Mouse (Mus musculus) heart, postnatal 0 days (tissue): ENCODE data around the gene Tbc1d13. TPM values are rescaled to one million over a fixed set of nuclear protein-coding genes. Genes with fewer than 3 reads are reported as not detected.

Experiments used
- ATAC-seq: fragments of 200-750 bp; cut with Nextera tagmentation; 2 replicates; pipeline ENCODE4 v1.8.0; 2017; ENCODE audit warnings: low read depth, moderate number of reproducible peaks, moderate library complexity; ENCODE audit not compliant: insufficient read depth
- DNase-seq: peaks from one replicate; pipeline ENCODE4 v3.0.0-alpha.2; 2016; ENCODE audit warnings: low spot score
- H3K27ac ChIP-seq: fragments of 300-500 bp; sonication (generic); 2 replicates; pipeline ENCODE4 v1.5.1; 2014; ENCODE audit warnings: low read depth, mild to moderate bottlenecking
- H3K27me3 ChIP-seq: fragments of 300-500 bp; sonication (generic); 2 replicates; pipeline ENCODE4 v1.6.1; 2014; ENCODE audit warnings: low read length, mixed read lengths; ENCODE audit not compliant: control insufficient read depth, insufficient read depth
- H3K36me3 ChIP-seq: fragments of 300-500 bp; sonication (generic); replicated peaks from 2 replicates; pipeline ENCODE4 v1.6.1; 2014; ENCODE audit warnings: low read length, mixed read lengths; ENCODE audit not compliant: control insufficient read depth, insufficient read depth
- H3K4me1 ChIP-seq: fragments of 300-500 bp; sonication (generic); 2 replicates; pipeline ENCODE4 v1.6.1; 2014; ENCODE audit warnings: antibody characterized with exemption; ENCODE audit not compliant: control insufficient read depth, insufficient read depth
- H3K4me2 ChIP-seq: fragments of 300-500 bp; sonication (generic); 2 replicates; pipeline ENCODE4 v1.6.1; 2014; ENCODE audit warnings: low read depth, mild to moderate bottlenecking, low read length, moderate library complexity
- H3K4me3 ChIP-seq: fragments of 300-500 bp; sonication (generic); 2 replicates; pipeline ENCODE4 v1.5.1; 2014; ENCODE audit warnings: low read depth, low read length
- H3K9ac ChIP-seq: fragments of 300-500 bp; sonication (generic); replicated peaks from 2 replicates; pipeline ENCODE4 v1.6.1; 2014; ENCODE audit warnings: low read depth, low read length, mixed read lengths
- H3K9me3 ChIP-seq: fragments of 300-500 bp; sonication (generic); replicated peaks from 2 replicates; pipeline ENCODE4 v1.6.1; 2016; ENCODE audit warnings: low read length; ENCODE audit not compliant: control insufficient read depth
- CTCF ChIP-seq: IDR thresholded peaks from 2 replicates; pipeline ENCODE4 v1.5.1; 2016; ENCODE audit warnings: antibody characterized with exemption, control low read depth, low read depth
- EP300 ChIP-seq: IDR thresholded peaks from 2 replicates; pipeline ENCODE4 v1.6.1; 2016; ENCODE audit warnings: antibody characterized with exemption, low read depth
- WGBS: fragments of 180-500 bp; shearing (Covaris S2); extraction: QIAGEN DNeasy Blood & Tissue Kit; methylation state at CpG from one replicate; pipeline ENCODE4 v1.1.7; 2014; 5-methylcytosine and 5-hydroxymethylcytosine counted together
- polyA plus RNA-seq: library from polyadenylated mRNA; unstranded; fragments of >200 nt; fragmentation: Nextera tagmentation; extraction: Ambion mirVana; gene quantifications from 2 replicates; pipeline ENCODE4 v1.2.1, GENCODE M21; 2015
- total RNA-seq: library from RNA; depleted of rRNA; stranded (reverse); fragments of >200 nt; gene quantifications from 2 replicates; pipeline ENCODE4 v1.2.3, GENCODE M21; 2014; ENCODE audit warnings: low replicate concordance

The Tbc1d13 gene
- total and polyA plus RNA-seq, 2 experiments from 2014 or later = 2.9 to 21.4 TPM

GRCm38 (mm10) chr2:30182424-30182823, 48.9 kb downstream of the Tbc1d13 start:
- 92% methylated on average over 2 of the region's 2 CpGs for WGBS
- TF ChIP-seq EP300 (no peak), CTCF (no peak)
- Histone ChIP-seq H3K9me3 (peaks cover 4% of the 10 kb centered on the region), H3K27ac (no peak overlapping the region), H3K27me3 (no peaks in the 10 kb centered on the region), H3K36me3 (0 out of 2 replicates have a peak, but pooled peaks cover 5% of the 10 kb centered on the region), H3K4me1 (peaks cover 6% of the 10 kb centered on the region), H3K4me2 (no peak overlapping the region), H3K9ac (no peak overlapping the region), H3K4me3 (no peak overlapping the region)
- DNase-seq (no peak), ATAC-seq (no peak)

DNA sequence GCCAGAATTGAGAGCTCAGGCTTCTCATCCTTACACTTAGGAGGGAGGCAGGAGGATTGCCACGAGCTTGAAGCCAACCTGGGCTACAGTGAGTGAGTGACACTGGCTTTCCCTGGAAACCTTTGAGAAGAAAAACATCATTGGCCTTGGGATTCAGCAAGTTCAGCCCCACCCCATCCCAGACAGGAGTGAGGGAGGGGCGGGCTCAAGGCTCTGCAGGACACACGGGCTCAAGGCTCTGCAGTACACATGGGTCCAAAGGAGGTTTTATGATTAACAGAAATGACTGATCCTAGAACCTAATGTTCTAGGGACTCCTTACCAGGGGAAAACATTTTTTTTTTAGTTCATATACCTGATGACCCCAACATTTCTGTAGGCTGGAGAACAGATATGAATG, 50.2 kb downstream of the Tbc1d13 start:
- H3K4me3 ChIP-seq = no peak overlapping the region
- WGBS = 76% methylated on average over 3 of the region's 3 CpGs
- H3K9me3 ChIP-seq = peaks cover 4% of the 10 kb centered on the region
- H3K27ac ChIP-seq = no peak overlapping the region
- H3K27me3 ChIP-seq = no peaks in the 10 kb centered on the region
- no peaks in the 10 kb centered on the region for H3K4me1 ChIP-seq
- no peak for ATAC-seq
- H3K9ac ChIP-seq = no peak overlapping the region
- H3K36me3 ChIP-seq = peaks cover 14% of the 10 kb centered on the region; the same call in 1 of the 2 replicates
- TF ChIP-seq EP300 (no peak), CTCF (no peak)
- no peak for DNase-seq
- no peak overlapping the region for H3K4me2 ChIP-seq

GRCm38 (mm10) chr2:30185276-30185675, 51.7 kb downstream of the Tbc1d13 start:
- no peaks in the 10 kb centered on the region for H3K4me1 ChIP-seq
- no peak overlapping the region for H3K4me2 ChIP-seq
- peaks cover 4% of the 10 kb centered on the region for H3K9me3 ChIP-seq
- H3K4me3 ChIP-seq = no peak overlapping the region
- WGBS = 80% methylated on average over 6 of the region's 6 CpGs
- H3K27ac ChIP-seq = no peak overlapping the region
- H3K9ac ChIP-seq = no peak overlapping the region
- ATAC-seq = no peak
- no peaks in the 10 kb centered on the region for H3K27me3 ChIP-seq
- TF ChIP-seq CTCF = no peak
- no peak for TF ChIP-seq EP300
- peaks cover 14% of the 10 kb centered on the region; the same call in 1 of the 2 replicates for H3K36me3 ChIP-seq
- DNase-seq = no peak

DNA sequence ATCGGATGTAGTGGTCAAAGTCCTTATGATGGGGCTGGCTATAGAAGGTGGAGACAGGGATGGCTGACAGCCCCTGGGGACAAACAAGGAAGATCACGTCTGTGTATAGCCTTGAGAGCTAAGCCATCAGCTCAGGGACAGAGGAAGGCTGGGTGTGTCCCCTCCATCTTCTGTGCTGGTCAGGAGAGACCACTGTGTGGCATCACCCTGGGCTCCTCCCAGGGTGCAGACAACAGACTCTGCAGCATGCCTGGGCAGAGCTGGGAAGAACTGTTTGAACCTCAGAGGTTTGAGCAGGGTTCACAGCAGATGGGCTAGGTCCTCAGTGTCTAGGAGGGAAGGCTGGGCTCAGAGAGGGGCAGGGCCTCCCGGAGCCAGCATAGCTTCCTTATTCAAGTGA, 52.1 kb downstream of the Tbc1d13 start:
- no peak for ATAC-seq
- Histone ChIP-seq H3K4me2 (no peak overlapping the region), H3K4me1 (no peaks in the 10 kb centered on the region), H3K9me3 (peaks cover 4% of the 10 kb centered on the region), H3K9ac (no peak overlapping the region), H3K27ac (no peak overlapping the region), H3K4me3 (no peak overlapping the region), H3K27me3 (no peaks in the 10 kb centered on the region), H3K36me3 (peaks cover 14% of the 10 kb centered on the region; the same call in 1 of the 2 replicates)
- WGBS = 87% methylated on average over 3 of the region's 3 CpGs
- no peak for DNase-seq
- TF ChIP-seq EP300 = no peak
- no peak for TF ChIP-seq CTCF

DNA sequence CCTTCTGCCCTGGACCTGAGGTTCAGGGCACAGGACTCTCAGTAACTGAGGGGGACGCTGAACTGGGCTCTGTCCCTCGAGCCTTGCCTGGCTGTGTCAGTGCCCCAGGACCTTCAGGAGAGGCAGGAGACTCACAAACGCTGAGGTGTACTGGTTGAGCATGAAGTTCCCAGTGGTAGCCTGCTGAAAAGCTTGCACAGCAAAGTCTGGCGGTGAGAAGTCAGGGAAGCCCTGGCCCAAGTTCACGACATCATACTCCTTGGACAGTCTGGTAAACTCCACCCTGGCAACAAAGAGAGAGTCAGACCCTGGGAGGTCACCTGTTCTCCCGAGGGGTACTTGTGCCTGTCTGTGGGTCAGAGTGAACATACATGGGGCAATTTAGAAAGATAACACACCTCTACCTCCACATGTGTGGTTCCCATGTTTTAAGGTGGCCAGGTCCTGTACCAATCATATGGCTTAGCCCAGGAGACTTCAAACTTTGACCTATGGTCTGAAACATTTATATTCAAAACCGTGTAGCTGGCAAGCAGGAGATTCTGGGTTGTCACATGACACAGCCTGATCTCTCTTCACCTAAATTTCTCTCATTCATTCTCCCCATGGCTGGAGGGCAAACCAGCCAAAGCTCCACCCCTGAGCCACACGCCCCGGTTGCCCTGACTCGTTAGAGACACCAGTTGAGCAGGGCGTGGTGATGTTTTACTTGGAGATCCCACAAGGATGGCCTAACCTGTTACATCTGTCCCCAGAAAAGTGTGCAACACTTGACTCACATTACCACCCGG, 58.4 kb downstream of the Tbc1d13 start:
- WGBS = 81% methylated on average over 12 of the region's 12 CpGs
- Histone ChIP-seq H3K4me2 (no peak overlapping the region), H3K36me3 (peaks cover 14% of the 10 kb centered on the region; the same call in 1 of the 2 replicates), H3K4me1 (no peaks in the 10 kb centered on the region), H3K27ac (no peak overlapping the region), H3K27me3 (no peaks in the 10 kb centered on the region), H3K9me3 (no peaks in the 10 kb centered on the region), H3K4me3 (no peak overlapping the region), H3K9ac (no peak overlapping the region)
- DNase-seq = no peak
- ATAC-seq = no peak
- TF ChIP-seq EP300 (no peak), CTCF (no peak)
